Mouse (Mus musculus) Patski (cell line): Measurements from ENCODE around the gene H2afx. TPM values are rescaled to one million over a fixed set of nuclear protein-coding genes. Genes with fewer than 3 reads are reported as not detected.
"Not testable (repeated sequence)": the region's sequence is repeated elsewhere in the genome, so short reads cannot be mapped to it uniquely, and the experiment has no call there.

Experiments used
- ATAC-seq: fragments of 100-300 bp; one replicate; pipeline ENCODE4 v1.8.0; 2021
- CTCF ChIA-PET: fragments of 350-600 bp; sonication (Branson Sonifier 250); formaldehyde crosslinking; loops from one replicate; lab custom pipeline; 2022; ENCODE audit warnings: inconsistent platforms; lab: Charles Lee
- POLR2A ChIA-PET: fragments of 350-600 bp; sonication (Branson Sonifier 250); formaldehyde crosslinking; loops from one replicate; lab custom pipeline; 2022; ENCODE audit warnings: antibody characterized with exemption, inconsistent platforms; lab: Charles Lee
- DNase-seq: peaks from one replicate; pipeline ENCODE4 v3.0.0-alpha.2; 2011; ENCODE audit warnings: low read depth, low spot score
- H3K27me3 ChIP-seq: fragments of 371-371 bp; one replicate; pipeline ENCODE4 v1.5.1; 2021
- CTCF ChIP-seq: fragments of 100-300 bp; IDR thresholded peaks from one replicate; pipeline ENCODE4 v1.5.1; 2021
- in situ Hi-C: fragments of 300-500 bp; cut with MboI; formaldehyde crosslinking; loops from 3 replicates; pipeline ENCODE4 v1.11.1; 2018; ENCODE audit warnings: low pct_unique_long_range_greater_than_20kb, mixed read lengths
- polyA plus RNA-seq: library from polyadenylated mRNA; unstranded; gene quantifications from one replicate; pipeline ENCODE4 v1.2.3, GENCODE M21; 2021

The H2afx gene
- polyA plus RNA-seq, 1 experiment from 2014 or later = 80.2 TPM

- DNase-seq (no peak), ATAC-seq (no peak)
- CTCF ChIA-PET = interaction anchor here (1.9 kb wide), 1 partner anchor 9 kb away, joined by 7 read pairs; no protein-coding TSS in a partner anchor
- H3K27me3 ChIP-seq = no peaks in the 10 kb centered on the region
- in situ Hi-C loops = no loop called here
- POLR2A ChIA-PET = interaction anchor here (2.8 kb wide), 1 partner anchor 16 kb away, joined by 16 read pairs; the partner anchor contains the start of gene H2afx
- TF ChIP-seq CTCF = no peak
These were observed 15.7 kb upstream of the H2afx start for GRCm38 (mm10) chr9:44318826-44319095.

- ChIA-PET CTCF (interaction anchor here (0.6 to 1.9 kb wide), 2 partner anchors 10 to 12 kb away, joined by 3 to 7 read pairs; no protein-coding TSS in a partner anchor), POLR2A (interaction anchor here (0.9 to 2.8 kb wide), 4 partner anchors 10 to 172 kb away, joined by 3 to 16 read pairs (median 4); partner anchors contain the start of gene H2afx)
- DNase-seq (no peak), ATAC-seq (peak; percentile 27)
- in situ Hi-C loops = no loop called here
- H3K27me3 ChIP-seq = no peaks in the 10 kb centered on the region
- no peak for TF ChIP-seq CTCF
These were observed 15.2 kb upstream of the H2afx start for GRCm38 (mm10) chr9:44319105-44319886.

- DNase-seq (peak; percentile 71), ATAC-seq (peak; percentile 91)
- POLR2A ChIA-PET = interaction anchor here (0.9 to 2.8 kb wide), 5 partner anchors 9 to 173 kb away, joined by 3 to 16 read pairs (median 4); partner anchors contain the start of gene H2afx
- CTCF ChIA-PET = interaction anchor here (0.6 to 1.7 kb wide), 4 partner anchors 9 to 63 kb away, joined by 3 read pairs; no protein-coding TSS in a partner anchor
- in situ Hi-C loops = no loop called here
- no peaks in the 10 kb centered on the region for H3K27me3 ChIP-seq
- TF ChIP-seq CTCF = no peak
These were observed 14.4 kb upstream of the H2afx start, which contains the start of gene C2cd2l for GRCm38 (mm10) chr9:44319887-44320798. Gene C2cd2l (minus strand): TSS chr9:44320285.

- no peak for DNase-seq
- TF ChIP-seq CTCF = no peak
- no peaks in the 10 kb centered on the region for H3K27me3 ChIP-seq
- POLR2A ChIA-PET = interaction anchor here (0.9 to 2.8 kb wide), 3 partner anchors 8 to 58 kb away, joined by 3 to 16 read pairs (median 5); partner anchors contain the start of gene H2afx
- CTCF ChIA-PET = interaction anchor here (0.7 to 1.7 kb wide), 3 partner anchors 9 to 62 kb away, joined by 3 read pairs; no protein-coding TSS in a partner anchor
- no peak for ATAC-seq
- in situ Hi-C loops = no loop called here
These were observed 13.7 kb upstream of the H2afx start for GRCm38 (mm10) chr9:44320799-44321133.

- DNase-seq, in situ Hi-C loops, ATAC-seq: not testable (repeated sequence)
These were observed 10.8 kb upstream of the H2afx start for GRCm38 (mm10) chr9:44323656-44324055.

GRCm38 (mm10) chr9:44324147-44324546 is 10.3 kb upstream of the H2afx start:
- ChIA-PET CTCF (no interaction called here), POLR2A (no interaction called here)
- no peak for TF ChIP-seq CTCF
- in situ Hi-C loops = no loop called here
- no peaks in the 10 kb centered on the region for H3K27me3 ChIP-seq
- no peak for ATAC-seq
- no peak for DNase-seq

More at GRCm38 (mm10) chr9:44323656-44324055, 10.8 kb upstream of the H2afx start:
- H3K27me3 ChIP-seq, POLR2A ChIA-PET: not testable (repeated sequence)
- CTCF ChIA-PET = interaction anchor here (1.6 to 1.9 kb wide), 2 partner anchors 11 to 90 kb away, joined by 3 to 7 read pairs; partner anchors contain the start of gene H2afx

- in situ Hi-C loops, H3K27me3 ChIP-seq, DNase-seq, ATAC-seq: not testable (repeated sequence)
- ChIA-PET CTCF (interaction anchor here (1.1 to 1.4 kb wide), 2 partner anchors 10 to 12 kb away, joined by 3 to 4 read pairs; partner anchors contain the start of gene H2afx), POLR2A (interaction anchor here (1.3 kb wide), 2 partner anchors 10 to 58 kb away, joined by 4 read pairs; partner anchors contain the start of gene H2afx)
These were observed 9.3 kb upstream of the H2afx start for GRCm38 (mm10) chr9:44325032-44325767.

GRCm38 (mm10) chr9:44325768-44326370 is 8.6 kb upstream of the H2afx start, which contains the start of gene Dpagt1:
Gene Dpagt1 (plus strand): TSS chr9:44326019.
- in situ Hi-C loops = no loop called here
- no peak for ATAC-seq
- no peak for DNase-seq
- no peaks in the 10 kb centered on the region for H3K27me3 ChIP-seq
- no peak for TF ChIP-seq CTCF
- POLR2A ChIA-PET = interaction anchor here (0.6 to 1.3 kb wide), 4 partner anchors 9 to 59 kb away, joined by 4 read pairs; partner anchors contain the start of gene H2afx
- CTCF ChIA-PET = interaction anchor here (1.1 to 1.5 kb wide), 3 partner anchors 9 to 36 kb away, joined by 3 to 5 read pairs (median 4); partner anchors contain the start of genes H2afx and Vps11
